Mouse (Mus musculus): ENCODE results near the gene Mctp2.

DNA sequence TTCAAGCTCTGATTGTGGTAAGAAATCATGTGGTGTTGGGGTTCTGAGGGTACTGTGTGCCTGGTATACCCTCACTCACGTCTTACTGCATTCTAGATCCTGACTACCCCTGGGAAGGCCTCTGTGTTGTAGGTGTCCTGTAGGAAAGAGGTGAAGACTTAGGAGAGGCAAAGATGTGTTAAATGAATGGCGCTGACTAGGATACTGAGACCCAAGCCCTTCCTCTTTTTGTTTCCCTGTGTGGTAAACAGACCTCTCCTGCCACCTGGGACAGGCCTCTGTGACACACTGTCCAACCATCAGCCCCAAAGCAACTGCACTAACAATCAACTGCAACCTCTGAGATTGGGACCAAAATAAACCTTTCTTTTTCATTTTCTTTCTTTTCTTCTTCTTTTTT is 28.0 kb downstream of the Mctp2 start:
- TF ChIP-seq POLR2A (IDR thresholded peaks at IDR 0.05; ENCODE audit: borderline replicate concordance, extremely low read depth, low read depth, low read length) (no peak), CTCF (IDR thresholded peaks at IDR 0.05; ENCODE audit: insufficient read depth, low read length) (no peak)
